Mouse (Mus musculus) urinary bladder, adult 18-20 months (tissue): ENCODE data around the gene Pdcl.
A peak's percentile ranks its signal among the peaks of the same experiment; 100 is the strongest.

Experiments
- DNase-seq, 2 experiments: peaks; one replicate each; pipeline ENCODE4 v3.0.0; 2022; ENCODE audit warnings: low spot score in 2 of 2, mixed read lengths in 2 of 2

The Pdcl gene

GRCm38 (mm10) chr2:37358633-37359540, at the start of gene Pdcl:
Pdcl (minus strand) TSS chr2:37359332.
- peak; percentile 86 to 89 for DNase-seq

- no peak for DNase-seq
Observed at GRCm38 (mm10) chr2:37395539-37395938, 36.4 kb upstream of the Pdcl start.

- no peak for DNase-seq
Observed at GRCm38 (mm10) chr2:37382921-37383320, 23.8 kb upstream of the Pdcl start.

GRCm38 (mm10) chr2:37380189-37380588, 21.1 kb upstream of the Pdcl start:
- peak in 1 of 2 experiments; percentile 13 for DNase-seq

GRCm38 (mm10) chr2:37376018-37376417, 16.9 kb upstream of the Pdcl start:
- no peak for DNase-seq

GRCm38 (mm10) chr2:37370651-37371050, 11.5 kb upstream of the Pdcl start:
- DNase-seq: no peak

GRCm38 (mm10) chr2:37359908-37360307, 776 bp upstream of the Pdcl start:
- DNase-seq: no peak

- DNase-seq: no peak
Observed at GRCm38 (mm10) chr2:37355571-37355970, 3.6 kb downstream of the Pdcl start.

- no peak for DNase-seq
Observed at GRCm38 (mm10) chr2:37351671-37352070, 7.5 kb downstream of the Pdcl start.

- peak in 1 of 2 experiments; percentile 34 for DNase-seq
Observed at GRCm38 (mm10) chr2:37338497-37339187, 20.5 kb downstream of the Pdcl start.

GRCm38 (mm10) chr2:37333321-37333720, 25.8 kb downstream of the Pdcl start:
- DNase-seq: no peak

GRCm38 (mm10) chr2:37326215-37326614, 32.9 kb downstream of the Pdcl start, which contains the start of gene Olfr368:
Olfr368 (plus strand) TSS chr2:37326515.
- no peak for DNase-seq
